Mouse (Mus musculus): Measurements from ENCODE around the gene Iqschfp. TPM values are rescaled to one million over a fixed set of nuclear protein-coding genes. Genes with fewer than 3 reads are reported as not detected.

The Iqschfp gene
- 0.24 TPM in 1 of 2 replicates, not detected in the other for polyA plus RNA-seq (2016; fragmentation: Nextera tagmentation; extraction: Ambion mirVana)

DNA sequence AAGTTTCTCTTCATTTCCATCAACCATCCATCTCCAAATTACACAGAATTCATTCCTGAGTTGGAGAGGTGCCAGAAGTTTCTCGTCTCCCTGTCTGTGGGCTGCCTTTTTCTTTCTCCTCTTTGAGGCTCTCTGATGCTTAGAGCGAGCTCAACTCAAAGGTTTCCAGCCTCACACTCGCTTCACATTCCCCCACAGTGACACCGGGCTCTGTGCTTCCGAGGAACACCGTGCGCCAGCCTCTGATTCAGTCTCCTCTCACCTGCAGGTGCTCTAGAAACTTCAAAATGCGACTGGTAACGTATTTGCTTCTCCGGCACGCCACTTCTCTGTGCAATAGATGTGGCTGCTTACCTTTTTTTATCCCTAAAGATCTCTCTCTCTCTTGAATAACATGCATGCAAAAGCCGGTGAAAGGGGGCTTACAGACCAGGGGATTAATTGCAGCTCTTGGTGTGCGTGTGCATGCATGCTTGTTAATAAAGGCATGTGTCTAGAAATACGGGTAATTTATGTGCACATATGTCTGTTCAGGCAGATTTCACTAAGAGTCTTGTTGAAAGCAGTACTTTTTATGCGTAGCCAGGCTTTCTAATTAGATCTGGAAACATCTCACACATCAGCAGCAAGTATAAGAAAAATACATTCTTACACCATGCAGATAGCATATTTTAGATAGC, at the start of gene Iqschfp, which contains the start of gene Iqcj:
Gene Iqschfp (plus strand): TSS at position 207 of the 680 bp plus-strand sequence.
Gene Iqcj (plus strand): TSS at position 195 of the 680 bp plus-strand sequence.
- no peaks in the 10 kb centered on the region for H3K4me1 ChIP-seq
- 83% methylated on average over 15 of the region's 15 CpGs for WGBS

DNA sequence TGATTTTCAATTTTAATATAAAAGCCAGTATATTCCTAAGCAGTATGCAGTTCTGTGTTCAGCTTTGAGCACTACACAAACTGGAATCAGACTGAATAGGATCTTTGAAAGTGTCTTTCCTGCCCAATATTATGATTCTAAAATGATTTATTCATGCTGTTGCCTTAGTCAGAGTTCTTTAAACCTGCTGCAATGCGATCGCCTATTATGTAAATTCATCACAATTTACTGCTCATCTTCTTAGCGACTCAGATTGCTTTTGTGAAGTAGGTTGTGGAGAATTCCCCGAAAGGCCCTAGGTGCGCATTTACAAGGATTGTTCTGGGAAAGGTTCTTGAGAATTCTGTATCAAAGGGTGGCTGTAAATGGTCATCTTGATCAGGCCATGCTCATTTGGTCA, 39.6 kb upstream of the Iqschfp start:
- no peak for DNase-seq (ENCODE audit: low spot score)
- H3K27me3 ChIP-seq (replicated peaks; ENCODE audit: low read depth, poor library complexity, severe bottlenecking): no peaks in the 10 kb centered on the region
- H3K4me1 ChIP-seq: no peaks in the 10 kb centered on the region
- no peak overlapping the region for H3K27ac ChIP-seq (replicated peaks)
- WGBS: 86% methylated on average over 5 of the region's 5 CpGs
- no peak overlapping the region for H3K4me3 ChIP-seq
- no peaks in the 10 kb centered on the region for H3K9me3 ChIP-seq
- H3K36me3 ChIP-seq (replicated peaks): no peaks in the 10 kb centered on the region

More for the DNA sequence above, at the start of gene Iqschfp, which contains the start of gene Iqcj:
- Histone ChIP-seq H3K9me3 (no peaks in the 10 kb centered on the region), H3K27ac (replicated peaks) (no peak within 1 kb of the TSS), H3K27me3 (replicated peaks; ENCODE audit: low read depth, poor library complexity, severe bottlenecking) (no peaks in the 10 kb centered on the region), H3K36me3 (replicated peaks) (no peaks in the 10 kb centered on the region), H3K4me3 (no peak within 1 kb of the TSS)
- DNase-seq (ENCODE audit: low spot score): no peak

DNA sequence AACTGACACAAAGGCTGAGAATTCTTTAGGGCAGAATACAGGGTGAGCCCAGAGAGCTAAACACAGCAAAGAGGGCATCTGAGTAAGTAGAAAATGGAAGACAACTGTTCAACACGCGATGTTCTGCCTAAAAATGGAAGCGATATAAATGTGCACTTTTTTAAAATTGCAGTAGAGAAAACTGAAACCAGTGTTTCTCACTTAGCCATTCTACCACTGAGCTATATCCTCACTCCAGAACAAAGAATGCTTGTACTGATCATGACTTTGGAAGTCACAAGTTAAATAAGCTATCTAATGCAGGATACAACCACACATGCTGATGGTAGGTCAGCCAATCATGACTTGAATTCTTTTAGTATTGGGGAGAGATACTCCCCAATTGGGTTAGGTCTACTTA, 30.5 kb upstream of the Iqschfp start:
- no peak for DNase-seq (ENCODE audit: low spot score)

DNA sequence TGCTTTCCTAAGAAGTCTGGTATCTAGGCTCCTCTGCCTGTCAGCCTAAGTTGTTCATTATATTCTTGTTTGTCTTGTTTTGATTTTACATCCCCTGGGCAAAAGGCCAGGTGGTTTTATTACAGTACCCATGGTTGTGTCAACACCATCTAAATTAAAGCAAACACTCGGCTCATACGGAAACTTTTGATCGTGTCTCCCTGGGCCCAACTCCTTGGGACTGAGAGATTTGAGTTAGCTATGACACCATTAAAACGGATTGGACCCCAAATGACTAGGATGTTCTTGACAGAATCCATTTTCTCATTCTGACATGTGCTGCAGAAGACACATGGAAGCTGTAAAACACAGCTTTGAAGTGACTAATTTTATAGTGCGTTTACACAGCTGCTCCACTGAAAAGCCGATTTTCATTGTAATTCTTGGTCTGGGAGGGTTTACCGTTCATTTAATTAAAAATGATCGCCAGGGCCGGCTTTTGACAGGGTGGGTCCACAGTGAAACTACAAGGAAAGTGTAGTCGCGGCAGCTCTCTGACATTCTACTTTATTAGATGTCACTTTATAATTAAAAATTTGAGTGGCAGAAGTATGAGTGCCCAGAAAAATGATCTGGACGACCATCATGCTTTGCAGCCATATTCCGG, 24.5 kb upstream of the Iqschfp start:
- Histone ChIP-seq H3K9me3 (no peaks in the 10 kb centered on the region), H3K36me3 (replicated peaks) (no peaks in the 10 kb centered on the region), H3K27ac (replicated peaks) (no peak overlapping the region), H3K4me3 (no peak overlapping the region), H3K4me1 (no peaks in the 10 kb centered on the region), H3K27me3 (replicated peaks; ENCODE audit: low read depth, poor library complexity, severe bottlenecking) (no peaks in the 10 kb centered on the region)
- WGBS: 67% methylated on average over 13 of the region's 13 CpGs
- DNase-seq (ENCODE audit: low spot score): peak; percentile 14

More for the DNA sequence above, 30.5 kb upstream of the Iqschfp start:
- no peaks in the 10 kb centered on the region for H3K27me3 ChIP-seq (replicated peaks; ENCODE audit: low read depth, poor library complexity, severe bottlenecking)
- H3K36me3 ChIP-seq (replicated peaks): no peaks in the 10 kb centered on the region
- no peaks in the 10 kb centered on the region for H3K4me1 ChIP-seq
- H3K9me3 ChIP-seq: no peaks in the 10 kb centered on the region
- no peak overlapping the region for H3K4me3 ChIP-seq
- 93% methylated on average over 3 of the region's 3 CpGs for WGBS
- no peak overlapping the region for H3K27ac ChIP-seq (replicated peaks)

DNA sequence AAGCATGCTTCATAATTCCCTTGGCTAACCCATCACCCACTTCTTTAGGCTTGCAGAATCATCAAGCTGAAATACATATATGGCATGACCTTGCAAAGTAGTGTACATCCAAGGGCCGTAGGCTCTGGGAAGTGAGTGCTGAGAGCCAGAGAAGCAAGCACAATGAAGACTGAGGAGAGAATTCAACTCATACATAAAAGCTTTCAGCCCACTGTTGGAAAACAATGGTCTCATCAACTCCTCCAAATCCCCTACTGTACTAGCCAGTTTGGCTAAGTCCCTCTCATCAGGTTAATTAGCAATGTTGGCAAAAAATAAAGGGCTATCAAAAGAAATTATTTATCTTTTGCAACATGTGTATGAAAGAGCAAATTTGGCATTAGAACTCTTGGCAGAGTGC, 22.6 kb upstream of the Iqschfp start:
- Histone ChIP-seq H3K4me1 (no peaks in the 10 kb centered on the region), H3K36me3 (replicated peaks) (no peaks in the 10 kb centered on the region), H3K4me3 (no peak overlapping the region), H3K9me3 (no peaks in the 10 kb centered on the region), H3K27ac (replicated peaks) (no peak overlapping the region), H3K27me3 (replicated peaks; ENCODE audit: low read depth, poor library complexity, severe bottlenecking) (no peaks in the 10 kb centered on the region)
- no peak for DNase-seq (ENCODE audit: low spot score)
- 82% methylated on average over 1 of the region's 1 CpGs for WGBS

DNA sequence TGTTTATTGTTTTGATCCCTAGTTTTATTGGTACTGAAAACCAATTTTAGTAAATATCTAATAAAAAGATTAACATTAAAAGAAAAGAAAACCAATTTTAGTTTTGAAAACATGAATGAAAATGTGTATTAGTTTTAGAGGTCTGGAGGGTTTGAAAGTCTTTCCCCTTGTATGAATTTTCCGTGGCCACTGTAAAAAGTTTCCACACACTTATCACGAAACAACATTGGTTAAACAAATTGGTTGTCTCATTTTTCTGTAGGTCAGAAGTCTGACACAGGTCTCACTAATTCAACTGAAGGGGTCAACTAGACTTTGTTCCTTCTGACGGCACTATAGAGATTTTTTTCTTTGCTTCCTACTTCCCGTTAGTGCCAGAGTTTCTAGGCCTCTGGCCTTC, 14.8 kb upstream of the Iqschfp start:
- no peaks in the 10 kb centered on the region for H3K27me3 ChIP-seq (replicated peaks; ENCODE audit: low read depth, poor library complexity, severe bottlenecking)
- no peak for DNase-seq (ENCODE audit: low spot score)
- no peaks in the 10 kb centered on the region for H3K36me3 ChIP-seq (replicated peaks)
- H3K4me1 ChIP-seq: no peaks in the 10 kb centered on the region
- no peak overlapping the region for H3K27ac ChIP-seq (replicated peaks)
- H3K9me3 ChIP-seq: no peaks in the 10 kb centered on the region
- H3K4me3 ChIP-seq: no peak overlapping the region
- 80% methylated on average over 4 of the region's 4 CpGs for WGBS

DNA sequence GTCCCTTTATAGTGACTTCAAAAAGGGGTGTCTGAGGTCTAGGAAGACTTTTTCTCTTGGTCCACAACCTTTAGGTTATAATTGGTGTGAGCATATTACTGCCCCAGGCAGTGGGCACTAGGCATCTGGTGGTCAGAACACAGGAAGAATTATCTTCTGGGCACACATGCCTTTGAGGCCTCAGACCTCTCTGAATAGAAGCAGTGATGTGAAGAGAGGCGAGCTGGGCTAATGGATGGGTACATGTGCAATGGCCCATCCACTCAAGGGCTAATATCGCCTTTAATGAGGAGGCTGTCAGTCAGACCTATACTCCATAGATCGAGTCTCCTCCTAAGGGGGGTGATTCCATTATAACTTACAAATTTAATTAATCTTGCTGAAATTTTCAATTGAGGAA, 7.7 kb upstream of the Iqschfp start:
- no peaks in the 10 kb centered on the region for H3K36me3 ChIP-seq (replicated peaks)
- no peak overlapping the region for H3K4me3 ChIP-seq
- H3K9me3 ChIP-seq: no peaks in the 10 kb centered on the region
- H3K27me3 ChIP-seq (replicated peaks; ENCODE audit: low read depth, poor library complexity, severe bottlenecking): no peaks in the 10 kb centered on the region
- 66% methylated on average over 3 of the region's 3 CpGs for WGBS
- DNase-seq (ENCODE audit: low spot score): no peak
- no peak overlapping the region for H3K27ac ChIP-seq (replicated peaks)
- 0 out of 2 replicates have a peak, but pooled peaks cover 2% of the 10 kb centered on the region for H3K4me1 ChIP-seq

DNA sequence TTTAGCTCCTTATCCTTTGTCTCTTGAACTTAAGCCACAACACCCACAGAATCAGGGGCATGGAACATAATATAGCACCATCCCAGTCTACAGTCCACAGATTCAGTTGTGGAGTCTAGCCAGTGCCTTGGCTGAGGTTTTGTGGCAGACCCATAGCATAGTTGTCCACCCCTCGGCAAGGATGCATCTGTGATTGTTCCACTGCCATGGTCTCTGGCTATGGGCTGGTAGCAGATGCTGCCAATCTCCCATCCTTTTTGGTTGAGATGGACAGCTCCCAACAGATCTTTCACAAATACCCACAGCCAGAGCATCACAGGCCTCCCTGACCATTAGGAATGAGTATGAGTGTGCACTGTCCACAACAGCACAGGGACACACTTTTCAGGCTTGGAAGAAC, 5.9 kb upstream of the Iqschfp start:
- 73% methylated on average over 1 of the region's 1 CpGs for WGBS

DNA sequence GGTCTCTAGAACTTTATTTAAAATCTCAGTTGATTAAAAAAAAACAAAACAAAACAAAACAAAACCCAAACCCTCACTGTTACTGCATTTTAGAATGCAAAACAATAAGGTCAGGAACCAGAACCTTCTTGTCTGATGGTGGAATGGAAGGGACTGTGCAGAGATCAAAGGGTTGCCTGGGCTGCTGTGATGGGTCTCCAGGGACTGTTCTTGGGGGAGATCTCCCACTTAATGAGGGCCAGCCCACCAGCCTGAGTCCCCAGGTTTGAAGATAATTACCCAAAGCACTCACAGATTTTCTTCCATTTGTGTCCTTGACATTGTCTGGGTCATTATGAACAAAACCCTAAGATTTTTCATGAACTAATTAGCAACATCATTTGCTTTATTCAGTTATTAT, 4.8 kb upstream of the Iqschfp start:
- Histone ChIP-seq H3K4me3 (no peak overlapping the region), H3K4me1 (0 out of 2 replicates have a peak, but pooled peaks cover 2% of the 10 kb centered on the region), H3K27me3 (replicated peaks; ENCODE audit: low read depth, poor library complexity, severe bottlenecking) (no peaks in the 10 kb centered on the region), H3K36me3 (replicated peaks) (no peaks in the 10 kb centered on the region), H3K27ac (replicated peaks) (no peak overlapping the region), H3K9me3 (no peaks in the 10 kb centered on the region)
- DNase-seq (ENCODE audit: low spot score): peak; percentile 11

More for the DNA sequence above, 5.9 kb upstream of the Iqschfp start:
- Histone ChIP-seq H3K4me3 (no peak overlapping the region), H3K4me1 (0 out of 2 replicates have a peak, but pooled peaks cover 2% of the 10 kb centered on the region), H3K27me3 (replicated peaks; ENCODE audit: low read depth, poor library complexity, severe bottlenecking) (no peaks in the 10 kb centered on the region), H3K9me3 (no peaks in the 10 kb centered on the region), H3K27ac (replicated peaks) (no peak overlapping the region), H3K36me3 (replicated peaks) (no peaks in the 10 kb centered on the region)
- DNase-seq (ENCODE audit: low spot score): no peak

DNA sequence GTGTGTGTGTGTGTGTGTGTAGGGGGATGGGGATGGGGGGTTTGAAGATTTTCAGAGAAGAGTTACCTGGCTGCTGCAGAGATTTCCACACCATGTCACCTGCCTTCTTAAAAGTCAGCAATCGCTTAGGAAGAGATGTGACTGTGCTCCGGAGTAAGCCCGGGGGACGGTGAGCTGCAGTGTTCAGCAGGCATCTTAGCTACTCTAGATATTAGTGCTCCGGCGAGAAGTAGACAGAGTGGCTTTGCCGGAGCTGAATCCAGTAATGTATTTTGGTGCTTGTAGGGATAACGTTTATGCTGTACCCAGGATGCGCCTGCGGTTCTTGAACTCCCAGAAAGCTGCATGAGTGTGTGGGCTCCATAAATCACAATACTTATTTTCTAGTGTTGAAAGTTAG, 736 bp downstream of the Iqschfp start:
- 89% methylated on average over 10 of the region's 10 CpGs for WGBS
- Histone ChIP-seq H3K27ac (replicated peaks) (no peak overlapping the region), H3K4me1 (no peaks in the 10 kb centered on the region), H3K36me3 (replicated peaks) (no peaks in the 10 kb centered on the region), H3K4me3 (no peak overlapping the region), H3K9me3 (no peaks in the 10 kb centered on the region), H3K27me3 (replicated peaks; ENCODE audit: low read depth, poor library complexity, severe bottlenecking) (no peaks in the 10 kb centered on the region)
- DNase-seq (ENCODE audit: low spot score): no peak

DNA sequence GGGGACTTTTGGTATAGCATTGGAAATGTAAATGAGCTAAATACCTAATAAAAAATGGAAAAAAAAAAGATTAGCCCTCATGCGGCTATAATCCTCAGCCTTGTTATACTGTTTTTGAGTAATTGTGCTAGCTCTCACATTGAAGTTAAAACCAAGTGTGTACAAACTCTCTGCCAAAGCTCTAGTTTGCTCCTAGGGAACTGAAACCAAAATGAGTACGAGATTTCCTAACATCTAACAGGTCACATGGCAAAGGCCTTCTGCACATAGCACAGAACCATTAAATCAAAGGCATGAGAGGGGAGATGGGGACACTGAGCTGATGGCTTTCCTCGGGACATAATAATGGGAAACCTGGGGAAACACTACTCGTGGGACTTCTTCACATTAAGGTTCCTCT, 10.5 kb downstream of the Iqschfp start:
- H3K4me3 ChIP-seq: no peak overlapping the region
- DNase-seq (ENCODE audit: low spot score): no peak
- no peaks in the 10 kb centered on the region for H3K27me3 ChIP-seq (replicated peaks; ENCODE audit: low read depth, poor library complexity, severe bottlenecking)
- H3K36me3 ChIP-seq (replicated peaks): no peaks in the 10 kb centered on the region
- H3K4me1 ChIP-seq: no peaks in the 10 kb centered on the region
- H3K27ac ChIP-seq (replicated peaks): no peak overlapping the region
- WGBS: 86% methylated on average over 4 of the region's 4 CpGs
- no peaks in the 10 kb centered on the region for H3K9me3 ChIP-seq

DNA sequence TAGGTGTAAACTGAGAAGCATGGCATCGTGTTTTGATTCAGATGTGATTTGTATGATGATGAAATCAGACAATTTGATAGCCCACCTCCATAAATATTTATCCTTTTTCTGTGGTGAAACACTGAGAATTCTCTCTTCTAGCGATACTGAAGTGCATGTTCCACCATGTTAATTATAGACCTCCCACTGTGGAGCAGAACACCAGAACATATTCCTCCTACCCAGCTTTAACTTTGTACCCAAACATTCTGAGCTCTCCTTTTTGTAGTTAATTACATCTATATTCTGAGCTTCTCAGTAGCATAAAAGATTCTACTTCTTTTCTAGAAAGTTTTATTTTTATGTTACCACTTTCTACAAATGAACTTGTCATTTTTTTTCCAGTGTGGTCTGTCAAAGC, 16.6 kb downstream of the Iqschfp start:
- 84% methylated on average over 2 of the region's 2 CpGs for WGBS
- no peaks in the 10 kb centered on the region for H3K27me3 ChIP-seq (replicated peaks; ENCODE audit: low read depth, poor library complexity, severe bottlenecking)
- no peaks in the 10 kb centered on the region for H3K36me3 ChIP-seq (replicated peaks)
- H3K9me3 ChIP-seq: no peaks in the 10 kb centered on the region
- no peak overlapping the region for H3K27ac ChIP-seq (replicated peaks)
- no peak for DNase-seq (ENCODE audit: low spot score)
- H3K4me3 ChIP-seq: no peak overlapping the region
- H3K4me1 ChIP-seq: no peaks in the 10 kb centered on the region

DNA sequence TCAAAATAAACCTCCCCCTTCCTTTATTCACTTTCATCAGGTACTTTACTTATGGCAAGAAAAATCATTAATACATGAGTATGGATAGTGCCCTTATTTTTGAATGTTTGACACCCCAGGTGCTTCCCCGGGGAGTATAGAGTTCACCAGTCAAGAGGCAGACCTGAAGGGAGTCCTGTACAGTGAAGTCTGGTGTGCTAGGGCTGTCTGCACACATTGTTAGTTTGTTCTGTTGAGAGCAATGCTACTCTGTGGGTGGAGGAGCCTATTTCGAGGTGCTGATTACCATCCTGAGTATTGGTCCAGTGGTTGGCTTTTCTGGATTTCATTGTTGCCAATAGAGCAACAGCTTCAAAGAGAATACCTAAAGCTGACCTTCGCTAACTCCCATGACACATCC, 26.1 kb downstream of the Iqschfp start:
- H3K27me3 ChIP-seq (replicated peaks; ENCODE audit: low read depth, poor library complexity, severe bottlenecking): no peaks in the 10 kb centered on the region
- WGBS: 89% methylated on average over 3 of the region's 3 CpGs
- no peaks in the 10 kb centered on the region for H3K4me1 ChIP-seq
- no peaks in the 10 kb centered on the region for H3K9me3 ChIP-seq
- H3K27ac ChIP-seq (replicated peaks): no peak overlapping the region
- no peaks in the 10 kb centered on the region for H3K36me3 ChIP-seq (replicated peaks)
- no peak for DNase-seq (ENCODE audit: low spot score)
- H3K4me3 ChIP-seq: no peak overlapping the region
